Mouse (Mus musculus): ENCODE measurements around the gene Hook2. TPM values are rescaled to one million over a fixed set of nuclear protein-coding genes. Genes with fewer than 3 reads are reported as not detected.

The Hook2 gene
- polyA plus RNA-seq, 1 experiment, result 7.0 TPM

- Histone ChIP-seq H3ac (ENCODE audit: control insufficient read depth, insufficient read length, low read depth) (no peak overlapping the region), H3K4me3 (ENCODE audit: insufficient read depth, poor library complexity, severe bottlenecking) (no peak overlapping the region), H3K79me2 (ENCODE audit: control insufficient read depth, insufficient read depth) (peaks cover 7% of the 10 kb centered on the region), H3K27me3 (ENCODE audit: control insufficient read depth, insufficient read depth, insufficient read length) (peaks cover 5% of the 10 kb centered on the region), H3K79me3 (ENCODE audit: low read depth) (peaks cover 2% of the 10 kb centered on the region), H3K36me3 (ENCODE audit: control insufficient read depth, insufficient read depth) (peaks cover 15% of the 10 kb centered on the region)
- TF ChIP-seq MYOG (IDR thresholded peaks at IDR 0.05; ENCODE audit: control insufficient read depth, extremely low read depth, insufficient read length) (no peak), CEBPB (IDR thresholded peaks at IDR 0.05; ENCODE audit: low read depth) (no peak), MAX (IDR thresholded peaks at IDR 0.05) (no peak), FOSL1 (IDR thresholded peaks at IDR 0.05; ENCODE audit: insufficient read depth, low read length, poor library complexity, severe bottlenecking) (no peak), MYOD1 (IDR thresholded peaks at IDR 0.05; ENCODE audit: control insufficient read depth, insufficient read length, low read depth) (no peak), USF1 (IDR thresholded peaks at IDR 0.05; ENCODE audit: low read depth) (no peak)
These were observed 26.3 kb downstream of the Hook2 start for GRCm38 (mm10) chr8:85016724-85017123.

- Histone ChIP-seq H3K79me3 (ENCODE audit: low read depth) (peaks cover 5% of the 10 kb centered on the region), H3K27me3 (ENCODE audit: control insufficient read depth, insufficient read depth, insufficient read length) (peaks cover 5% of the 10 kb centered on the region), H3K4me3 (ENCODE audit: insufficient read depth, poor library complexity, severe bottlenecking) (no peak overlapping the region), H3ac (ENCODE audit: control insufficient read depth, insufficient read length, low read depth) (no peak overlapping the region), H3K79me2 (ENCODE audit: control insufficient read depth, insufficient read depth) (peaks cover 12% of the 10 kb centered on the region), H3K36me3 (ENCODE audit: control insufficient read depth, insufficient read depth) (peaks cover 20% of the 10 kb centered on the region)
- TF ChIP-seq MAX (IDR thresholded peaks at IDR 0.05) (no peak), CEBPB (IDR thresholded peaks at IDR 0.05; ENCODE audit: low read depth) (no peak), FOSL1 (IDR thresholded peaks at IDR 0.05; ENCODE audit: insufficient read depth, low read length, poor library complexity, severe bottlenecking) (no peak)
These were observed 26.8 kb downstream of the Hook2 start for GRCm38 (mm10) chr8:85017209-85017608.

GRCm38 (mm10) chr8:85021514-85022055, 31.2 kb downstream of the Hook2 start:
- H3K79me3 ChIP-seq (ENCODE audit: low read depth), result peaks cover 24% of the 10 kb centered on the region
- H3K27me3 ChIP-seq (ENCODE audit: control insufficient read depth, insufficient read depth, insufficient read length), result no peaks in the 10 kb centered on the region
- peaks cover 41% of the 10 kb centered on the region for H3K79me2 ChIP-seq (ENCODE audit: control insufficient read depth, insufficient read depth)
- peaks cover 31% of the 10 kb centered on the region for H3K36me3 ChIP-seq (ENCODE audit: control insufficient read depth, insufficient read depth)
- no peak overlapping the region for H3K4me3 ChIP-seq (ENCODE audit: insufficient read depth, poor library complexity, severe bottlenecking)
- no peak overlapping the region for H3ac ChIP-seq (ENCODE audit: control insufficient read depth, insufficient read length, low read depth)
- TF ChIP-seq USF1 (IDR thresholded peaks at IDR 0.05; ENCODE audit: low read depth), result no peak
- no peak for TF ChIP-seq MAX (IDR thresholded peaks at IDR 0.05)
- TF ChIP-seq CTCF (IDR thresholded peaks at IDR 0.05; ENCODE audit: control insufficient read depth, insufficient read depth, insufficient read length), result no peak
- TF ChIP-seq MYOG (IDR thresholded peaks at IDR 0.05; ENCODE audit: control insufficient read depth, extremely low read depth, insufficient read length), result no peak
- TF ChIP-seq MYOD1 (IDR thresholded peaks at IDR 0.05; ENCODE audit: control insufficient read depth, insufficient read length, low read depth), result no peak
- no peak for TF ChIP-seq FOSL1 (IDR thresholded peaks at IDR 0.05; ENCODE audit: insufficient read depth, low read length, poor library complexity, severe bottlenecking)
- no peak for TF ChIP-seq CEBPB (IDR thresholded peaks at IDR 0.05; ENCODE audit: low read depth)

- Histone ChIP-seq H3K4me3 (ENCODE audit: insufficient read depth, poor library complexity, severe bottlenecking) (no peak overlapping the region), H3ac (ENCODE audit: control insufficient read depth, insufficient read length, low read depth) (peak overlapping the region; percentile 9), H3K36me3 (ENCODE audit: control insufficient read depth, insufficient read depth) (peaks cover 25% of the 10 kb centered on the region), H3K27me3 (ENCODE audit: control insufficient read depth, insufficient read depth, insufficient read length) (no peaks in the 10 kb centered on the region), H3K79me2 (ENCODE audit: control insufficient read depth, insufficient read depth) (peaks cover 63% of the 10 kb centered on the region), H3K79me3 (ENCODE audit: low read depth) (peaks cover 45% of the 10 kb centered on the region)
- TF ChIP-seq CEBPB (IDR thresholded peaks at IDR 0.05; ENCODE audit: low read depth) (no peak), CTCF (IDR thresholded peaks at IDR 0.05; ENCODE audit: control insufficient read depth, insufficient read depth, insufficient read length) (no peak), MAX (IDR thresholded peaks at IDR 0.05) (no peak), FOSL1 (IDR thresholded peaks at IDR 0.05; ENCODE audit: insufficient read depth, low read length, poor library complexity, severe bottlenecking) (no peak)
These were observed 33.4 kb downstream of the Hook2 start for GRCm38 (mm10) chr8:85023846-85024245.

GRCm38 (mm10) chr8:85025098-85025932, 34.9 kb downstream of the Hook2 start, which contains the start of gene Asna1:
Gene Asna1, minus strand, starts transcription at chr8:85025281.
- H3ac ChIP-seq (ENCODE audit: control insufficient read depth, insufficient read length, low read depth), result peak within 1 kb of the TSS; percentile 94
- TF ChIP-seq FOSL1 (IDR thresholded peaks at IDR 0.05; ENCODE audit: insufficient read depth, low read length, poor library complexity, severe bottlenecking) (no peak), USF1 (IDR thresholded peaks at IDR 0.05; ENCODE audit: low read depth) (peak; percentile 89)
- peak within 1 kb of the TSS; percentile 92 for H3K4me3 ChIP-seq (ENCODE audit: insufficient read depth, poor library complexity, severe bottlenecking)
- H3K36me3 ChIP-seq (ENCODE audit: control insufficient read depth, insufficient read depth), result peaks cover 34% of the 10 kb centered on the region
- peaks cover 59% of the 10 kb centered on the region for H3K79me3 ChIP-seq (ENCODE audit: low read depth)
- peaks cover 77% of the 10 kb centered on the region for H3K79me2 ChIP-seq (ENCODE audit: control insufficient read depth, insufficient read depth)
- H3K27me3 ChIP-seq (ENCODE audit: control insufficient read depth, insufficient read depth, insufficient read length), result no peaks in the 10 kb centered on the region

All from C2C12 (cell line).